Mouse (Mus musculus): ENCODE measurements around the gene 2310009B15Rik. TPM values are rescaled to one million over a fixed set of nuclear protein-coding genes. Genes with fewer than 3 reads are reported as not detected.

2310009B15Rik gene
- polyA plus RNA-seq, 1 experiment: 16.0 TPM

DNA sequence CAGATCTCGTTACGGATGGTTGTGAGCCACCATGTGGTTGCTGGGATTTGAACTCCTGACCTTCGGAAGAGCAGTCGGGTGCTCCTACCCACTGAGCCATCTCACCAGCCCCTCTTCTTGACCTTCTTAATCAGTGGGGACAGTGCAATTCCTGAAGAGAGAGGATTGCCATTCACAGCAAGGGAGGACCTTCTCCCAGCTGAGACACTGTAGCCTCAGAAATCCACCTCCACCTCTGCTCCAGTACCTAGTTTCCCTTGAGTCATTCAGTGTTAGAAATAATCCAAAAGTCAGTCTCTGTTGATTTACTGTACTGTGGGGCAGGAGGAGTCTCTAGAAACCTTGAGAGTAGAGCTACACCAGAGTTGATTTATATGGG is 6.5 kb downstream of the 2310009B15Rik start:
- TF ChIP-seq CTCF (IDR thresholded peaks at IDR 0.05; ENCODE audit: low read depth, low read length) (no peak), POLR2A (IDR thresholded peaks at IDR 0.05; ENCODE audit: borderline replicate concordance, low read depth, low read length) (no peak)
- no peak overlapping the region for H3K27ac ChIP-seq (ENCODE audit: insufficient read depth, low read depth, low read length)
- H3K4me3 ChIP-seq (ENCODE audit: insufficient read depth, low read length): no peak overlapping the region
- peaks cover 10% of the 10 kb centered on the region for H3K4me1 ChIP-seq (ENCODE audit: control insufficient read depth, insufficient read depth, low read length)

DNA sequence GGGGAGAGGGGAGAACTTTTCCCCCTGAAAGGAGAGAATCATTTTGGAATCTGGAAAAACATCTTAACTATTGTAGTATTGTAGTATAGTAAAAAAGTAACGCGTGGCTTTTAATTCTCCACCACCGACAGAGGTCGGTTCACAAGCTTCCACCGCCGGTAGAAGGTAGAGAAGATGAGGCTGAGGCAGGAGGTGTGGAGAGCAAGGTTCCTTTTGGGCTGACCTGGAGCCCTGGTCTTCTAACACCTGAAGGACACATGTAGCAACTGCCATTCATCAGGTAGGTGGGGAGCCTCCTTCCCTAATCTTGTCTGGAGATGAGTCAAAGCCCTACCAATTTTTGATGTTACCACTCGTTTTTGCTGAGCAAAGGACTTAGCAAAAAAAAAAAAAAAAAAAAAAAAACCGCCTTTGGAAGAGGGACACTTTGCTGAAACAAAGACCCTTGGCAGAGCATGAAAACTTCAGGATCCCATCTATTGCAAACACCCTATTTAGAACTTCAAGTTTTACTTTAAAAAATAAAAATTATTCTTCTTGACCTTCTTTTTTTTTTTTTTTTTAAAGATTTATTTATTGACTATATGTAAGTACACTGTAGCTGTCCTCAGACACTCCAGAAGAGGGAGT is 7.0 kb downstream of the 2310009B15Rik start:
- H3K4me3 ChIP-seq (ENCODE audit: insufficient read depth, low read length): no peak overlapping the region
- TF ChIP-seq POLR2A (IDR thresholded peaks at IDR 0.05; ENCODE audit: borderline replicate concordance, low read depth, low read length) (no peak), CTCF (IDR thresholded peaks at IDR 0.05; ENCODE audit: low read depth, low read length) (no peak)
- H3K27ac ChIP-seq (ENCODE audit: insufficient read depth, low read depth, low read length): no peak overlapping the region
- peaks cover 5% of the 10 kb centered on the region for H3K4me1 ChIP-seq (ENCODE audit: control insufficient read depth, insufficient read depth, low read length)

DNA sequence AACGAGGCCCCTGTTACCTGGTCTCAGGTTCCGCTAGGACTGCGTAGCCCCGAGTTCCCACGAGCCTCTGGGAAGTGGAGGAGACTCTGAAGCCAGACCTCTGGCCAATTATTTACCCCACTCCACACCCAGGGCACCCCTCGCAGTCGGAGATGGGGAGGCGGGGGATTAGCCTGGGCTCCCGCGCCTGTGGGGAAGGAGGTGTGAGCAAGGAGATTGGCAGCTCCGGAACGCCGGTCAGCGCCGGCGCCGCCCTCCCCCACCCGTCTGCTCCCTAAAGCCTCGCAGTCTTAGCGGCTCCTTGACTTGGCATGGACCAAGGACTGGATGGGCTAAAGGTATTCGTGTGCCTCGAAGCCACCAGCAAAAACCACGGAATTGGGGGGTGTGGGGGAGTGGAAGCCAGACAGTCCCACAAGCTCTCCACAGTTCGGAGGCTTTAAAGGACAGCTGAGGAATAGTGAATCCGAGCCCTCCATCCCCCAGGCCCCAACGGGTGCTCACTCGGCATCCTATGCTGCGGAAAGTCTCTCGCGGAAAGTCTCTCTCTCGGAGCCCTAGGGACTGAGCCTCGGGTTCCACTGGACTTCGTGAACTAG is 8.0 kb downstream of the 2310009B15Rik start, which contains the start of gene Lhx9:
TSS of gene Lhx9 (minus strand) at position 67 of the 599 bp plus-strand sequence.
- Histone ChIP-seq H3K27ac (ENCODE audit: insufficient read depth, low read depth, low read length) (no peak within 1 kb of the TSS), H3K4me1 (ENCODE audit: control insufficient read depth, insufficient read depth, low read length) (peaks cover 7% of the 10 kb centered on the region), H3K4me3 (ENCODE audit: insufficient read depth, low read length) (peak within 1 kb of the TSS; percentile 47)
- no peak for TF ChIP-seq CTCF (IDR thresholded peaks at IDR 0.05; ENCODE audit: low read depth, low read length)

DNA sequence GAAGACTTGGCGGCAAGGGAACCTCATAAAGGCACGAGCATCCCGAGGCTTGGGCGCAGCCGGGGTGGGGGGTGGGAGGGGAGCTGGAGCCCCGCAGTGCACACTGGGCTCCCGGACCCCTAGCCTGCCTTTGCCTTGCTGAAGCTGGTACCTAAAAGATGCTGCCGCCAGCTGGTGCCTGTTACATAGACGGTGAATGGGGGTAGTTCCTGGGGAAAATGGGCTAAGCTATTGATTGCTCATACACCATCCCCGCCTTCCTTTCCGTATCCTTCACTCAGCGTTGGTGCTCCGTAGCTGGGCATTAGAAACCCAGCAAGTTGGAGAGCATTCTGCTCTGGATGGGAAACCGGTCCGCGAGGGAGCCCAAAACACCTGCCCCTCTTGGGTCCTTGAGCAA is 8.6 kb downstream of the 2310009B15Rik start:
- TF ChIP-seq POLR2A (IDR thresholded peaks at IDR 0.05; ENCODE audit: borderline replicate concordance, low read depth, low read length): no peak
- TF ChIP-seq CTCF (IDR thresholded peaks at IDR 0.05; ENCODE audit: low read depth, low read length): no peak
- Histone ChIP-seq H3K27ac (ENCODE audit: insufficient read depth, low read depth, low read length) (no peak overlapping the region), H3K4me1 (ENCODE audit: control insufficient read depth, insufficient read depth, low read length) (peaks cover 7% of the 10 kb centered on the region), H3K4me3 (ENCODE audit: insufficient read depth, low read length) (peak overlapping the region; percentile 47)

DNA sequence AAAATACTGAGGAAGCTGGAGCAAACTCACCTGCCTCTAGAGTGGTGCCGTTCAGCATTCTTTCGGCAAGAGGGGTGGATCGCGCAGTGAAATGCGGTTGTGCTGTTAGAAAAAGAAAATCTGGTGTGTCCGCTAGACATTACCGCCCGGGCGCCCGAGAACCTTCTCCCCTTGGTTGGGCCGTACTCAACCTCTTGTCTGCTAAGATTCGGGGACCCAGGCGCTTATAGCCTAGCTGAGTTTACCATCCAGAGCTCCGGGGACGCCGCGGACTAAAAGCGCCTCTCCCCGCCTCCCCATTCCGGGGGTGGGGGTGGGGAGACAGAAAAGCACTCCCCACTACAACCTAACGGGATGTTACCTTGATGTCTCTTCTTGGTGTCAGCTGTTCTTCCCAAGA is 9.5 kb downstream of the 2310009B15Rik start:
- Histone ChIP-seq H3K4me1 (ENCODE audit: control insufficient read depth, insufficient read depth, low read length) (peaks cover 3% of the 10 kb centered on the region), H3K27ac (ENCODE audit: insufficient read depth, low read depth, low read length) (no peak overlapping the region), H3K4me3 (ENCODE audit: insufficient read depth, low read length) (peak overlapping the region; percentile 32)
- TF ChIP-seq POLR2A (IDR thresholded peaks at IDR 0.05; ENCODE audit: borderline replicate concordance, low read depth, low read length) (no peak), CTCF (IDR thresholded peaks at IDR 0.05; ENCODE audit: low read depth, low read length) (no peak)

DNA sequence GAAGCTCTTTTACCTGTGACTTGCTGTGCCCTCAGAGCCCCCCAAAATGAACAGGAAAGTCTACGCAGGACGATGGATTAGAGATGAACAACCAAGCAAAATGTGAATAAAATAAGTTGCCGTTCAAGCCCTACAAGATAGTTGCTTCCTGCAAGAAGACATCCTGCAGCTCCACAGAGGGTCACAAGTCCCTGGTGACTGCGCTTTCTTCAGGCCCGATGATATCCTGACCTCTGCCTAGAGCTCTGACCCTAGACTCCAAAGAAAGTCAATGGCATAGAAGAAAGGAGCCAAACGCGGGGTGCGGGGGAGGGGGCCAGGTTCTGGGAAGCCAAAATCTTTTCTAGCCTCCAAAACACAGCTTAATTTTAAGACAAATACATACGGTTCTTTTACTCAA is 10.1 kb downstream of the 2310009B15Rik start:
- no peak overlapping the region for H3K27ac ChIP-seq (ENCODE audit: insufficient read depth, low read depth, low read length)
- peaks cover 3% of the 10 kb centered on the region for H3K4me1 ChIP-seq (ENCODE audit: control insufficient read depth, insufficient read depth, low read length)
- TF ChIP-seq CTCF (IDR thresholded peaks at IDR 0.05; ENCODE audit: low read depth, low read length) (no peak), POLR2A (IDR thresholded peaks at IDR 0.05; ENCODE audit: borderline replicate concordance, low read depth, low read length) (no peak)
- H3K4me3 ChIP-seq (ENCODE audit: insufficient read depth, low read length): no peak overlapping the region

DNA sequence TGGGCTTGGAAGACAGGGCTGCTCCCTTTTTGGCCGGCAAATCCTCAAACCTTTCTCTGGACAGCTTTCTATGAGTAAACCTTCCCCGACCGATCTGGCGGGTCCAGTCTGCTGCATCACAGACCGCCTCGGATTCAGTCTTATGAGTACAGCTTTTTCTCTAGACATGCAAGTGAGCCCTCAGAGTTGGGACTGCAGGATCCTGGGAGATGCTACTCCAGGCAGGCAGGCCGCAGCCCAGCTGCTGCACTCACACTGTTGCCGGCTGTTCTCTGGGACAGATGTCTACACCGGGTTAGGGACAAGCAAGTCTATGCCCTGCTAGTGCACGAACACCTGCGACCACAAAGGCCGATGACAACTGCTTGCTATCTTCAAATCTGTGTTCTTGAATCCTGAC is 10.5 kb downstream of the 2310009B15Rik start:
- no peak overlapping the region for H3K27ac ChIP-seq (ENCODE audit: insufficient read depth, low read depth, low read length)
- TF ChIP-seq POLR2A (IDR thresholded peaks at IDR 0.05; ENCODE audit: borderline replicate concordance, low read depth, low read length) (no peak), CTCF (IDR thresholded peaks at IDR 0.05; ENCODE audit: low read depth, low read length) (no peak)
- H3K4me3 ChIP-seq (ENCODE audit: insufficient read depth, low read length): no peak overlapping the region
- peaks cover 3% of the 10 kb centered on the region for H3K4me1 ChIP-seq (ENCODE audit: control insufficient read depth, insufficient read depth, low read length)

DNA sequence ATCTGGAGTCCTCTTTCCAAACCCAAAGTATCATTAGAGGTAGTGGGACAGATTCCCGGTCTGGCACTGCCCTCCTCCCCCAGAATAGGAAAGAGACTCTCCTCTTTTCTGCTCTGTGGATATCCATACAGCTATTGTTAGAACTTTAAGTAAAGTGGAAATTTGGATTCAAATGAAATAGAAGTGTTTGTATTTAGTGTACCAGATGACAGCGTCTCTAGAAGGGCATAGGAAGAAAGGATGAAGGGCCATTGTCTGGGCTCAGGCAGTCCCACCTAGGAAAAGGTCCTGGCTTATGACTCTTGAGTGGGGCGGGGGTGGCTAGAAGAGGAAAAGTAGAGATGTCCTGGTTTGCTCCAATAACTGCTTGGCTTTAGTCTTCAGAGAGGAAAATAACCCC is 11.2 kb downstream of the 2310009B15Rik start:
- TF ChIP-seq CTCF (IDR thresholded peaks at IDR 0.05; ENCODE audit: low read depth, low read length) (no peak), POLR2A (IDR thresholded peaks at IDR 0.05; ENCODE audit: borderline replicate concordance, low read depth, low read length) (no peak)
- H3K4me1 ChIP-seq (ENCODE audit: control insufficient read depth, insufficient read depth, low read length): peaks cover 3% of the 10 kb centered on the region
- no peak overlapping the region for H3K4me3 ChIP-seq (ENCODE audit: insufficient read depth, low read length)
- no peak overlapping the region for H3K27ac ChIP-seq (ENCODE audit: insufficient read depth, low read depth, low read length)

DNA sequence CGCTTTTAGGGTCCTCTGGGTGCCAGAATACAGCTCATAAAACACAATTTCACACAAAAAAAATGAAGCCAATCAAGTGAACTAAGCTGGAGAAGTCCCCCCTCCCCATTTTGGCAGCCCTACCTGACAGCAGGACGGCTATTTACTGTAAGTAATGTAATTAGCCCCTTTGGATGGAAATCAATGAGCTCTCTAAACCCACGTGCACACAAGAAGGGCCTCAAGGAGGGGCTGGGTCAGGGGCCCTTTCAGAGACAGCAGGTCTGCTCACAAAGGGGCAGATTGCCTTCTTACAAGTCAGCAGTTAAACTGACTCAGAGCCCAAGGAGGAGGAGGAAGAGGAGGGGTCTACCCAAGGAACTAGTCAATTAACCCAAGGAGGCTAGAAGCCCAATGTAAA is 12.5 kb downstream of the 2310009B15Rik start:
- Histone ChIP-seq H3K4me1 (ENCODE audit: control insufficient read depth, insufficient read depth, low read length) (peaks cover 3% of the 10 kb centered on the region), H3K27ac (ENCODE audit: insufficient read depth, low read depth, low read length) (no peak overlapping the region), H3K4me3 (ENCODE audit: insufficient read depth, low read length) (peak overlapping the region; percentile 61)
- TF ChIP-seq CTCF (IDR thresholded peaks at IDR 0.05; ENCODE audit: low read depth, low read length) (no peak), POLR2A (IDR thresholded peaks at IDR 0.05; ENCODE audit: borderline replicate concordance, low read depth, low read length) (no peak)

DNA sequence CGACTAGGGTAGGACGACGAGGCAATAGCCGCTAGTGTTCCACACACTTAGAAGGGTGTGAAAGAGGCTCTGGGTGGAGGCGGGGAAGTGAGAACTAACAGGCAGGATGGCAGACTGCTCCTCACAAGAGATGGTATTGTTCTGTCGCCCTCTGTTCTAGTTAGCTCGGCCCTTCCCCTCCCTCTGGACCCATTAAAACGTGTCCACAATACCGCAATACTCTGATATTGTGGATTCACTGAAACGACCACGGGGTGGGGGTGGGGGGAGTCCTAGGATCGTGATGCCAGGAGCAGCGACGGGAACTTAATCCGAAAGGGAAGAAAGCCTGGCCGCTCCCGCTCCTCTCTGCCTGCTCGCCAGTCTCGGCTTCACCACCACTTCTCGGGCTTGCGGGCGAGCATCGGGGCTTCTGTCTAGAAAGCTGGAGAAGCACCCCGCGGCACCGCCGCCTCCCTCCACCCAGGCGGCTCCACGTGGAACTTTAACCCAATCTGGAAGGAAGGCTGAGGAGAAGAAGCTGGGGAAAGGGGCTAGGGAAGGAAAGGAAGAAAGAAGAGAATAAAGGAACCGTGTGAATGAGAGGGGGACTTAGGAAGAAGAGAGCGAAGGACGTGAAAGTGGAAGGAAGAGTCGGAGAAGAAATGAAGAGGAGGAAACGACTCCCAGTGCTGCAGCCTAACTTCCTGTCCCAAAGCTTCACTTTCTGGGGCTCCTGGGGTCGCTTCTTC is 13.1 kb downstream of the 2310009B15Rik start:
- peak overlapping the region; percentile 61 for H3K4me3 ChIP-seq (ENCODE audit: insufficient read depth, low read length)
- no peak overlapping the region for H3K27ac ChIP-seq (ENCODE audit: insufficient read depth, low read depth, low read length)
- no peak for TF ChIP-seq POLR2A (IDR thresholded peaks at IDR 0.05; ENCODE audit: borderline replicate concordance, low read depth, low read length)
- no peak for TF ChIP-seq CTCF (IDR thresholded peaks at IDR 0.05; ENCODE audit: low read depth, low read length)
- peaks cover 3% of the 10 kb centered on the region; the same call in 1 of the 2 replicates for H3K4me1 ChIP-seq (ENCODE audit: control insufficient read depth, insufficient read depth, low read length)

All from bone marrow macrophage, adult 2 months (primary cell).